ENCODE assay signal across 30 mouse cellular contexts in the genomic region with DNA sequence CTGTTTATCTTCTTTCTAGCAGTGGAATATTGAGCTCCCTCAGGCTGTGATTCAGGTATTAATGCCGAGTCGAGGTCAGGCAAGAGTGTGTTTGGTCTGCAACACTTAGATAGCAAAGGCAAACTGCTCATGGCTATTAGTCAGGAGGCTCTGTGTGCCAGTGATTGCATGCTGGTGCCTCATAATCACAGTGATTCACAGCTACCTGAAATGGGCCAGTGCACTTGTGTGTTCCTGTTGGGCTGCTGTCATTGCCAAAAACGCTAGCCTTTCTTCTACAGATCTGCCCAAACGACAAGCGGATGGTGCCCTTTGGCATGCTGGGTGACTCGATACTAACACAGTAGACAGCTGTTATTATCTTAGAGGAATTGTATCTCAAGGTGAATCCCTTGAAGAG.
A peak's percentile ranks its signal among the peaks of the same experiment; 100 is the strongest.
DNase-seq lines count a peak whose midpoint lies in the region; ATAC-seq lines count a peak whose summit lies in the region.
"Had no signal": no experiment of that assay in that cellular context is flagged by ENCODE, and none has a peak within 500 bp of the region (broad histone marks: within the 10 kb centered on the region; RNA-seq: fewer than 3 reads in every experiment).

No protein-coding gene starts in this region.

- H3K9me3 ChIP-seq in midbrain, embryonic 14.5 days (ENCODE audit: control insufficient read depth, low read length), result no peaks in the 10 kb centered on the region
- H3K9me3 ChIP-seq in midbrain, embryonic 11.5 days (ENCODE audit: control insufficient read depth, low read length), result no peaks in the 10 kb centered on the region
- H3K9me3 ChIP-seq in heart, embryonic 11.5 days (replicated peaks; ENCODE audit: control insufficient read depth, low read length), result no peaks in the 10 kb centered on the region
- H3K9me3 ChIP-seq: embryonic facial prominence, embryonic 12.5 days; G1E; heart, embryonic 10.5 days; hindbrain, embryonic 12.5 days; limb, embryonic 10.5 days; limb, embryonic 15.5 days; liver, embryonic 15.5 days had no signal

- H3K4me3 ChIP-seq in midbrain, embryonic 14.5 days (replicated peaks; ENCODE audit: low read depth, low read length), result no peak overlapping the region
- no peak overlapping the region for H3K4me3 ChIP-seq in midbrain, embryonic 11.5 days (ENCODE audit: low read depth, low read length)
- H3K4me3 ChIP-seq in heart, embryonic 11.5 days (ENCODE audit: low read depth, low read length), result no peak overlapping the region
- H3K4me3 ChIP-seq: embryonic facial prominence, embryonic 12.5 days; heart, embryonic 10.5 days; hindbrain, embryonic 12.5 days; limb, embryonic 10.5 days; limb, embryonic 15.5 days; liver, embryonic 15.5 days had no signal

- 80% methylated on average over 6 of the region's 6 CpGs for WGBS in midbrain, embryonic 14.5 days
- 92% methylated on average over 6 of the region's 6 CpGs for WGBS in midbrain, embryonic 11.5 days
- WGBS in heart, embryonic 11.5 days (ENCODE audit: insufficient replicate concordance), result 79% methylated on average over 6 of the region's 6 CpGs

- H3K4me2 ChIP-seq in midbrain, embryonic 14.5 days (ENCODE audit: low read length), result no peak overlapping the region
- H3K4me2 ChIP-seq in midbrain, embryonic 11.5 days, result no peak overlapping the region
- no peak overlapping the region for H3K4me2 ChIP-seq in heart, embryonic 11.5 days
- H3K4me2 ChIP-seq: embryonic facial prominence, embryonic 12.5 days; hindbrain, embryonic 12.5 days; limb, embryonic 15.5 days; liver, embryonic 15.5 days; lung, embryonic 14.5 days had no signal

- ATAC-seq in cerebellum, adult (ENCODE audit: insufficient number of reproducible peaks, low FRiP score, low TSS enrichment), result peak; percentile 60; the same call in 1 of the 2 replicates
- no peak for ATAC-seq in midbrain, embryonic 14.5 days (ENCODE audit: low FRiP score, low TSS enrichment)
- ATAC-seq in midbrain, embryonic 11.5 days (ENCODE audit: low FRiP score), result no peak
- ATAC-seq in heart, embryonic 11.5 days (replicated peaks; ENCODE audit: insufficient number of reproducible peaks, low FRiP score, low TSS enrichment), result no peak
- ATAC-seq: intestine, postnatal 0 days; midbrain, embryonic 16.5 days had no signal

- no peak overlapping the region for H3K9ac ChIP-seq in midbrain, embryonic 14.5 days (replicated peaks; ENCODE audit: low read length)
- H3K9ac ChIP-seq in midbrain, embryonic 11.5 days (ENCODE audit: low read length), result no peak overlapping the region
- no peak overlapping the region for H3K9ac ChIP-seq in heart, embryonic 11.5 days (ENCODE audit: low read depth, low read length)
- H3K9ac ChIP-seq: embryonic facial prominence, embryonic 12.5 days; hindbrain, embryonic 12.5 days; limb, embryonic 15.5 days; liver, embryonic 15.5 days; lung, embryonic 14.5 days had no signal

- H3K36me3 ChIP-seq in midbrain, embryonic 14.5 days (ENCODE audit: control insufficient read depth, insufficient read depth, low read length), result no peaks in the 10 kb centered on the region
- H3K36me3 ChIP-seq in midbrain, embryonic 11.5 days (ENCODE audit: control insufficient read depth, insufficient read depth, low read length), result no peaks in the 10 kb centered on the region
- H3K36me3 ChIP-seq in heart, embryonic 11.5 days (ENCODE audit: control insufficient read depth, insufficient read depth, low read length), result no peaks in the 10 kb centered on the region
- H3K36me3 ChIP-seq: embryonic facial prominence, embryonic 12.5 days; G1E; heart, embryonic 10.5 days; hindbrain, embryonic 12.5 days; limb, embryonic 10.5 days; limb, embryonic 15.5 days; liver, embryonic 15.5 days had no signal

- H3K27ac ChIP-seq in midbrain, embryonic 14.5 days (replicated peaks; ENCODE audit: low read depth, low read length), result no peak overlapping the region
- H3K27ac ChIP-seq in midbrain, embryonic 11.5 days (ENCODE audit: low read depth, low read length), result no peak overlapping the region; the same call in 1 of the 2 replicates
- H3K27ac ChIP-seq in heart, embryonic 11.5 days (ENCODE audit: low read depth, low read length), result no peak overlapping the region
- H3K27ac ChIP-seq: embryonic facial prominence, embryonic 12.5 days; heart, embryonic 10.5 days; hindbrain, embryonic 12.5 days; limb, embryonic 10.5 days; limb, embryonic 15.5 days; liver, embryonic 15.5 days; stomach, postnatal 0 days had no signal

- H3K4me1 ChIP-seq in midbrain, embryonic 14.5 days (ENCODE audit: control insufficient read depth, insufficient read depth, low read length), result peaks cover 9% of the 10 kb centered on the region; the same call in 1 of the 2 replicates
- peaks cover 6% of the 10 kb centered on the region for H3K4me1 ChIP-seq in midbrain, embryonic 11.5 days (ENCODE audit: control insufficient read depth, insufficient read depth, low read length)
- no peaks in the 10 kb centered on the region for H3K4me1 ChIP-seq in heart, embryonic 11.5 days (ENCODE audit: control insufficient read depth, insufficient read depth, low read length)
- H3K4me1 ChIP-seq: embryonic facial prominence, embryonic 12.5 days; heart, embryonic 10.5 days; limb, embryonic 15.5 days had no signal

- H3K27me3 ChIP-seq in midbrain, embryonic 14.5 days (ENCODE audit: control insufficient read depth, insufficient read depth, low read length), result no peaks in the 10 kb centered on the region; the same call in 1 of the 2 replicates
- no peaks in the 10 kb centered on the region for H3K27me3 ChIP-seq in midbrain, embryonic 11.5 days (ENCODE audit: control insufficient read depth, insufficient read depth, low read length)
- H3K27me3 ChIP-seq in heart, embryonic 11.5 days (ENCODE audit: control insufficient read depth, insufficient read depth, low read length), result no peaks in the 10 kb centered on the region
- H3K27me3 ChIP-seq: embryonic facial prominence, embryonic 12.5 days; hindbrain, embryonic 12.5 days; limb, embryonic 15.5 days; liver, embryonic 15.5 days had no signal

- no peak for DNase-seq in cerebellum, adult 9-10 months
- DNase-seq in cerebellum, postnatal 36 days, result peak; percentile 14 to 26
- DNase-seq in cerebellum, adult 9-11 months, result no peak
- DNase-seq in midbrain, embryonic 14.5 days, result peak; percentile 24
- DNase-seq in midbrain, embryonic 11.5 days (ENCODE audit: low spot score, missing footprints), result no peak
- DNase-seq: adrenal gland, postnatal 14 days; embryo, embryonic 11 days; gastrocnemius, postnatal 14 days; heart, adult 11 months; heart, postnatal 36 days; kidney, adult 9 months; kidney, postnatal 10 days; layer of hippocampus, adult 9-11 months; lung, embryonic 14.5 days; lung, postnatal 14 days; right cerebral cortex, adult 18-20 months; thymus, adult 18-20 months; thymus, postnatal 25 days had no signal

Comparison
In these comparisons a context has a peak if more than half of its experiments do, and no peak if none do; other contexts are left out.
1. DNase-seq: peak in cerebellum, postnatal 36 days (2 of 2) and midbrain, embryonic 14.5 days (single experiment); none in cerebellum, adult 9-10 months (single experiment), cerebellum, adult 9-11 months (single experiment) and midbrain, embryonic 11.5 days (single experiment).